Mouse (Mus musculus) lung, postnatal 0 days (tissue): ENCODE data around the gene Xab2. TPM values are rescaled to one million over a fixed set of nuclear protein-coding genes. Genes with fewer than 3 reads are reported as not detected.

Source experiments
- ATAC-seq: fragments of 200-750 bp; cut with Nextera tagmentation; 2 replicates; pipeline ENCODE4 v1.8.0; 2017; ENCODE audit warnings: moderate library complexity
- DNase-seq: peaks from one replicate; pipeline ENCODE4 v3.0.0-alpha.2; 2016; ENCODE audit warnings: low spot score
- H3K27ac ChIP-seq: fragments of 300-500 bp; sonication (generic); 2 replicates; pipeline ENCODE4 v1.5.1; 2014; ENCODE audit warnings: antibody characterized with exemption, mild to moderate bottlenecking, low read length, mixed read lengths
- H3K27me3 ChIP-seq: fragments of 300-500 bp; sonication (generic); replicated peaks from 2 replicates; pipeline ENCODE4 v1.6.1; 2014; ENCODE audit warnings: low read length, mixed read lengths; ENCODE audit not compliant: insufficient read depth
- H3K36me3 ChIP-seq: fragments of 300-500 bp; sonication (generic); 2 replicates; pipeline ENCODE4 v1.6.1; 2014; ENCODE audit warnings: low read length, mixed read lengths; ENCODE audit not compliant: insufficient read depth
- H3K4me1 ChIP-seq: fragments of 300-500 bp; sonication (generic); 2 replicates; pipeline ENCODE4 v1.6.1; 2014; ENCODE audit warnings: antibody characterized with exemption, low read depth, low read length, mixed read lengths; ENCODE audit not compliant: insufficient read depth
- H3K4me2 ChIP-seq: fragments of 300-500 bp; sonication (generic); replicated peaks from 2 replicates; pipeline ENCODE4 v1.6.1; 2014; ENCODE audit warnings: low read depth, mild to moderate bottlenecking, low read length, moderate library complexity, mixed read lengths
- H3K4me3 ChIP-seq: fragments of 300-500 bp; sonication (generic); 2 replicates; pipeline ENCODE4 v1.5.1; 2014; ENCODE audit warnings: low read depth, low read length
- H3K9ac ChIP-seq: fragments of 300-500 bp; sonication (generic); replicated peaks from 2 replicates; pipeline ENCODE4 v1.6.1; 2014; ENCODE audit warnings: low read depth, mild to moderate bottlenecking
- H3K9me3 ChIP-seq: fragments of 300-500 bp; sonication (generic); 2 replicates; pipeline ENCODE4 v1.6.1; 2016; ENCODE audit warnings: low read length, mixed read lengths
- CTCF ChIP-seq: IDR thresholded peaks from 2 replicates; pipeline ENCODE4 v1.5.1; 2016; ENCODE audit warnings: antibody characterized with exemption, mild to moderate bottlenecking
- EP300 ChIP-seq: IDR thresholded peaks from 2 replicates; pipeline ENCODE4 v1.6.1; 2016; ENCODE audit warnings: antibody characterized with exemption, mild to moderate bottlenecking, control low read depth
- WGBS: fragments of 180-500 bp; shearing (Covaris S2); extraction: QIAGEN DNeasy Blood & Tissue Kit; methylation state at CpG from one replicate; pipeline ENCODE4 v1.1.7; 2014; 5-methylcytosine and 5-hydroxymethylcytosine counted together
- polyA plus RNA-seq: library from polyadenylated mRNA; unstranded; fragments of >200 nt; fragmentation: Nextera tagmentation; extraction: Ambion mirVana; gene quantifications from 2 replicates; pipeline ENCODE4 v1.2.1, GENCODE M21; 2015

Xab2 gene
- polyA plus RNA-seq, 1 experiment from 2014 or later = 37.3 TPM

- 65% methylated on average over 6 of the region's 6 CpGs for WGBS
- no peaks in the 10 kb centered on the region for H3K27me3 ChIP-seq
- no peak overlapping the region for H3K9ac ChIP-seq
- TF ChIP-seq EP300 (peak; percentile 59; the same call in 1 of the 2 replicates), CTCF (no peak)
- H3K4me2 ChIP-seq = no peak overlapping the region
- H3K4me3 ChIP-seq = no peak overlapping the region
- DNase-seq = peak; percentile 77
- peak; percentile 56 for ATAC-seq
- peak overlapping the region; percentile 62; the same call in 1 of the 2 replicates for H3K27ac ChIP-seq
- H3K36me3 ChIP-seq = no peaks in the 10 kb centered on the region
- H3K9me3 ChIP-seq = no peaks in the 10 kb centered on the region
- H3K4me1 ChIP-seq = no peaks in the 10 kb centered on the region
Observed at GRCm38 (mm10) chr8:3646824-3647531, 25.9 kb upstream of the Xab2 start.

- peak; percentile 79 for ATAC-seq
- Histone ChIP-seq H3K4me1 (no peaks in the 10 kb centered on the region), H3K27me3 (no peaks in the 10 kb centered on the region), H3K4me3 (no peak overlapping the region), H3K9me3 (no peaks in the 10 kb centered on the region), H3K27ac (no peak overlapping the region), H3K36me3 (no peaks in the 10 kb centered on the region), H3K9ac (no peak overlapping the region), H3K4me2 (no peak overlapping the region)
- peak; percentile 82 for DNase-seq
- TF ChIP-seq EP300 = no peak
- TF ChIP-seq CTCF = peak; percentile 54
- WGBS = 23% methylated on average over 5 of the region's 5 CpGs
Observed at GRCm38 (mm10) chr8:3645804-3646203, 24.7 kb upstream of the Xab2 start.

DNA sequence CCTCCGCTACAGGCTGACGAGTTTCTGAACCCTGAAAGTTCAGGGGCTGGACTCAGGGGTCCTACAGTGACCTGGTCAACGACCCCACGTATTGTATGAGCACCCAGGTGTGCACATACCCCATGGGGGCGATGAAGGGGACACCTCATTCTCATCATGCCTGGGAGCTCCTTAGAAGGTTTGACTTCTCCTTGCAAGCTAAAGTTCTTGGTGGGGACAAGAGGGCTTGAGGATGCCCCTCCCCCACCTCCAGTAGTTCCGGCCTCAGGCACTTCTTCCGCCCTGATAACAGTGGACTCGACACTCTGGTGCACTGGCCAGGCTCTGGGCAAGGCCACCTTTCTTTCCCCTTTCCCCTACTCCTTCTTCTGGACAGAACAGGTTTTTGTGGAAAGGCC, 10.4 kb upstream of the Xab2 start:
- H3K36me3 ChIP-seq = no peaks in the 10 kb centered on the region; the same call in 1 of the 2 replicates
- no peaks in the 10 kb centered on the region for H3K27me3 ChIP-seq
- WGBS = 11% methylated on average over 8 of the region's 8 CpGs
- TF ChIP-seq EP300 (no peak), CTCF (no peak)
- H3K27ac ChIP-seq = peak overlapping the region; percentile 69
- peak overlapping the region; percentile 68 for H3K4me3 ChIP-seq
- H3K9me3 ChIP-seq = no peaks in the 10 kb centered on the region
- H3K4me2 ChIP-seq = peak overlapping the region; percentile 81
- peak overlapping the region; percentile 62 for H3K9ac ChIP-seq
- peaks cover 3% of the 10 kb centered on the region; the same call in 1 of the 2 replicates for H3K4me1 ChIP-seq
- DNase-seq (peak; percentile 68), ATAC-seq (peak; percentile 67)

- peak within 1 kb of the TSS; percentile 81 for H3K4me2 ChIP-seq
- WGBS = 3% methylated on average over 45 of the region's 47 CpGs
- TF ChIP-seq CTCF (peak; percentile 25), EP300 (no peak)
- peak within 1 kb of the TSS; percentile 68 for H3K4me3 ChIP-seq
- peak within 1 kb of the TSS; percentile 69 for H3K27ac ChIP-seq
- no peaks in the 10 kb centered on the region for H3K9me3 ChIP-seq
- no peaks in the 10 kb centered on the region for H3K27me3 ChIP-seq
- H3K9ac ChIP-seq = peak within 1 kb of the TSS; percentile 62
- DNase-seq (peak; percentile 89), ATAC-seq (peak; percentile 96)
- peaks cover 3% of the 10 kb centered on the region; the same call in 1 of the 2 replicates for H3K4me1 ChIP-seq
- no peaks in the 10 kb centered on the region; the same call in 1 of the 2 replicates for H3K36me3 ChIP-seq
Observed at GRCm38 (mm10) chr8:3630647-3631477, 9.7 kb upstream of the Xab2 start, which contains the start of gene Stxbp2. Stxbp2 (plus strand) TSS chr8:3630955.

- no peak overlapping the region for H3K4me2 ChIP-seq
- no peak overlapping the region for H3K4me3 ChIP-seq
- no peaks in the 10 kb centered on the region for H3K9me3 ChIP-seq
- H3K4me1 ChIP-seq = peaks cover 3% of the 10 kb centered on the region; the same call in 1 of the 2 replicates
- H3K9ac ChIP-seq = no peak overlapping the region
- H3K27me3 ChIP-seq = no peaks in the 10 kb centered on the region
- ATAC-seq (no peak), DNase-seq (peak; percentile 69)
- WGBS = 28% methylated on average over 5 of the region's 5 CpGs
- no peaks in the 10 kb centered on the region for H3K36me3 ChIP-seq
- TF ChIP-seq EP300 (no peak), CTCF (peak; percentile 70)
- no peak overlapping the region for H3K27ac ChIP-seq
Observed at GRCm38 (mm10) chr8:3628014-3628413, 6.9 kb upstream of the Xab2 start.

GRCm38 (mm10) chr8:3626971-3627370, 5.9 kb upstream of the Xab2 start:
- no peak overlapping the region for H3K27ac ChIP-seq
- 46% methylated on average over 5 of the region's 5 CpGs for WGBS
- H3K9ac ChIP-seq = no peak overlapping the region
- DNase-seq (no peak), ATAC-seq (no peak)
- no peak overlapping the region for H3K4me3 ChIP-seq
- peaks cover 3% of the 10 kb centered on the region; the same call in 1 of the 2 replicates for H3K4me1 ChIP-seq
- no peaks in the 10 kb centered on the region for H3K9me3 ChIP-seq
- H3K27me3 ChIP-seq = no peaks in the 10 kb centered on the region
- no peak overlapping the region for H3K4me2 ChIP-seq
- TF ChIP-seq EP300 (no peak), CTCF (no peak)
- H3K36me3 ChIP-seq = no peaks in the 10 kb centered on the region
